Mouse (Mus musculus): ENCODE data around the gene Gcnt4.

DNA sequence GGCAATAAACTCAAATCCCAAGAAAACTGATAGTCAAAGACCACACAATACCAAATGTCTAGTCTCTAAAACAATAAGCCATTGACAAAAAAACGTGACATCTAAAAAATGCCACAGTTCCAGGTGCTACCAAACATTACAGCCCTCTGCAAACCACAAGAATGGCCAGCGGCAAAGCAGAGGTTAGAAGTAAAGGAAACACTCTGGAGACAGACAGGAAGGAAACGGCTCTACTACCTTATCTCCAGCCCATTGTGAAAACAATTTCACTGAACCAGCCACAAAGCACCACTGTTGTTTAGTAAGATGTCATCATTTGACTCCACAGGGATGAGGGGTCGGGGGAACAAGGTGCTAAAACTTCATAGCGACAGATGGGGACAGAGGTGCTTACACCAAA lies 70.8 kb downstream of the Gcnt4 start:
- TF ChIP-seq POLR2A (IDR thresholded peaks at IDR 0.05; ENCODE audit: borderline replicate concordance, insufficient read depth, low read length) (no peak), CTCF (IDR thresholded peaks at IDR 0.05; ENCODE audit: borderline replicate concordance, insufficient read depth, low read depth, low read length) (no peak)

All from cerebellum, adult 2 months (tissue).